Mouse (Mus musculus) megakaryocyte progenitor cell, adult 5-6 weeks (primary cell): ENCODE measurements around the gene Itga1. TPM values are rescaled to one million over a fixed set of nuclear protein-coding genes. Genes with fewer than 3 reads are reported as not detected.
A peak's percentile ranks its signal among the peaks of the same experiment; 100 is the strongest.

ENCODE experiments used
- ATAC-seq: replicated peaks from 2 replicates; pipeline ENCODE4 v1.8.0; 2016; ENCODE audit warnings: mild to moderate bottlenecking, moderate TSS enrichment, inconsistent platforms; ENCODE audit not compliant: poor library complexity
- total RNA-seq, 2 experiments: library from RNA; stranded (forward) in 1 of 2; stranded (reverse) in 1 of 2; fragments of 157-497, 149-512 nt in 1 of 2; fragments of 200-1000 nt in 1 of 2; gene quantifications; 2 replicates each; pipeline versions ENCODE4 v1.2.3 to v1.2.4; 2015 to 2017

The Itga1 gene
- total RNA-seq, 2 experiments from 2014 or later = 8.8 to 12.3 TPM

DNA sequence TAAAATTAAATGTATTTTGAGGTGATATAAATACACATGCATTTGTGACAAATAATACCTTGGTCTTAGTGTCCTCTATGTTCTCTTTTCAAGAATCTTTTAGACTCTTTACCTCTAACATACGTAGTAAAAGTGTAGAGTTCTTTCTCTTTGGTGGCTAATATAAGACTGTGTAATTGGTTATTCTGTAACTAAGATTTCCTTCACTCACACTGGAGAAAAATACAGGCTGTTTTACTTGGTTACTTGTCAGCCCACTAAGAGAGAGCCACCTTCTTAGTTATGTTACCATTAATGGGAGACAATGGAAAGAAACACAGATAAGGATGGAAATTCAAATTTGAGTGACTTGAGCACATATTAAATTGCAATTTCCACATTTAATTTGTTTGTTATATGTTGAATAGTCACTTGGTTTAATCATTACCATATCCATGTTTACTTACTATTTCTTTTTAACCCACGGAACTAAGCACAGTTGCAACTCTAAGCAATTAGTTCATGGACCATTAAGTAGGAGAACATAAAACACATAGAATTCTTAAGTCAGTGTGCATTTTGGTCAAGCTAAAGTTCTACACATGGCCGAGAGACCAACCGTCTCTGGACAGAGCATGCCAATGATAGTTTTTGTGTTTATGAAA lies 34.3 kb downstream of the Itga1 start:
- no peak for ATAC-seq

DNA sequence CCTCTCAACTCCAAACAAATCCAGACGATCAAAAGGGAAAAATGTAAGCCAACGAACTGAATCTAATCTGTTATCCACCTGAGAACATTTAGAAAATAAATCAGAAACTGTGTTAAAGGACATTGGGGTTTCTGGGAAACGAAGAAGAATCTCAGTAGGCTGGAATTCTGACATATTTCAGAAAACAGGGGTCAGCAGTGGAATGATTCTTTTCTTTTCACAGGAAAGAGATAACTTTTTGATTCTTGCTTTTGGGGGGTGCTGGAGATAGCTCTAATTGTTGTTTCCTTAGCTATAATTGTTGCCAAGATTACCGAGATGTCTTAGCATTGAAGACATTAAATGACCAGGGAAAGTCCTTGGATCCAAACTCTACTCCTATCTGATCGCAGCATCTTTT lies 44.2 kb downstream of the Itga1 start:
- no peak for ATAC-seq

DNA sequence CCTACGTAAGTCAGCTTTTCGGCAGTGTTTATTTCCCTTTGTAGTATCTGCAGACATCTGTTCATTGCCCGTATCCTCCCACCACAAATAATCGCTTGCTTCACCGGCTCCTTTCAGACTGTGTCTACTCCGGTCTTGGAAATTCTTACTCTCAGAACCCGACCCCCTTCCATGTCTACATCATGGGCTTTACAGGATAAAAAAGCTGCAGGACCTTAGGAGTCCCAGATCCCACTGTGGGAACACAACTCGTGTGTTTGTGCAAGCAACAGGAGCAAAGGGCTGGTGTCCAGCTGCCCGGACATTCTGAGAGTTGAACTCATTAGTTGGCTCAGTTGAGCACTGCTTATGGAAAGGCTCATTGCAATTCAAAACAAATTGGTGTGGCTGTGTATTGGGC lies 47.0 kb downstream of the Itga1 start:
- ATAC-seq = no peak

DNA sequence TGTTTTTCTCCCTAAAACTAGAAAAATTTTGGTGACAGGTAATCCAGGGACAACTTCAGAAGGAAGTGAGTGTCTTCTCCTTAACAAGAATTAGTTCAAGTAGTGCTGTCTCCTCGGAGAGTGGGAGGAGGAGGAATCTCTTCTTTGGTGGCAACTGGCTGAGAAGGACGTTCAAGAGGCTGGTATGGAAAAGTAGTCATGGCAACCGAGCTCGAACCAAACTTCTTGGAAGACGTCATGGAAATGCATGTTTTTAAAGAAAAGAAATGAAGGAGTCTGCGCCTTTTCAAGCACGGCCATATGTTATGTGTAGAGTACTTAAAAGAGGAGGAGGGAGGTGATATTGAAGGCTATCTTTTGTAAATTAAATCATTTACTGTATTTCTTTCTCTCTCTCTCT lies 49.2 kb downstream of the Itga1 start:
- ATAC-seq = no peak

DNA sequence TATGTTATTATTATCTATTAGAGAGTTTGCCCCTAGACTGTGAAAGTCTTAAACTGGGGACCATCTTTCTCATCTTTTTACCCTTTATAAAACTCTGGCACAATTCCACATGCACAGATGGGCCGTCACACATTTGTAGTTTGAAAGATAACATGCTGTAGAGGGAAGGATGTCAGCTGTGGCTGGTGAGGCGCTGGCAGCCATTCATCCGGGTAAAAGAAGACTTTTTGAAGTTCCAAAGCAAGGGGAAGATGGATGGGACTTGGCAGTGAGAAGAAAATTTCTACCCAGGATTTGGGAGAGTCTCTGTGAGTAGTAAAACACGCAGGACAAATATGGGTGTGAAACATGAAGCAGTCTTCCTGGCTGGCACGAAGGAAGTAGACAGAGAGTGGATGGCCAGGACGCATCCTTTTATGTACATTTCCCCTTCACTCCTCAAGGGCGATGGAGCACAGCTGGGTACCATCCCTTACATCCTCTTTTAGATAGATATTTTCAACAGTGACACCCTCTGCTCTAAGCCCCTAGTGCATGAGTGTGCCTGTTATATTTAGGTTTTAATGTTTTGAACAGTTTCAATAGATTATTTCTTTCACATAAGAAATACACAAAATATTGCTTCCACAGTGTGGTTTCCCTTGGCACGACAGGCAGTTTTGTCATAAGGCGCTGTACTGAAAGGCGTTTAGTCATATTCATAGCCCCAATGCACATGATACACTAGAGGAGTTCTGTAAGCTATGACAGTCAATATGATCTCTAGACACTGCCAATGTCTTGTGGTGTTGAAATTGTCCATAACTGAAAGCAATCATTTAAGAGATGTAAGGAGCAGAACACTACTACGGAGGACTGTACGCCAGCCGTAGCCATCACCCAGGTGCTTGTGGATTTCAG lies 50.9 kb downstream of the Itga1 start:
- no peak for ATAC-seq

DNA sequence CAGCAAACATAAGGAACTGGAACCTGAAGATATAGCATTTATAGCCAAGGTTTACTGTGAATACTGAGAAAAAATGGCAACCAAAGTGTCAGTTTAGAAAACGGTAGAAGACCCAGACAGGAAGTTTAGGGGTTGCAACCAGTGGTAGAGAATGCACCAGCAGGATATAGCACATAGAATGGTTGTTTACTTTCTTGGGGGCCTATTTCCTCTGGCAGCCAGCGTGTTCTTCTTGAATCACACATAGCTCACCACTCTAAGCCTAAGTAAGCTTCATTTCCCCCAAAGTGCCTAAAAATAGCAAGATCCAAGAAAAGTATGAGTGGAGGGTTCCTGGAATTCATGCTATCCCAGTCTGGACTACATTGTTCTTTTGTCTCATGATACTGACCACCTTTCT lies 59.1 kb downstream of the Itga1 start:
- no peak for ATAC-seq

DNA sequence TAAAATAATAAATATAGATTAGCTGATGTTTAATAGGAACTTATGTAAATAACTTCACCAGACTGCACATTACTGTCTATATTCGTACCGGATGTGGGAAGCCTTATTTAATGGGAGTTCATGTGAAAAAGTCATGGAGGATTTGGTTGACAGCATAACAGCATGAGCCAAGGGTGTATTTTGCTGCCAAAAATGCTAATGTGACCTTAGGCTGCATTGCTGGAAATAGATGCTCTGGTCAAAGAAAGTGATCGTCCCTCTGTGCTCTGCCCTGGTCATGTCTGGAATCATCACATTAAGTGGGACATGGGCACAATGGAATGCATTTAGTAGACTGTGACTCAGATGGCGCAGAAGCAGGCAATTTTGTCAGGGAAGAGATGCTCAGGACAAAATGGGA lies 64.5 kb downstream of the Itga1 start:
- no peak for ATAC-seq

DNA sequence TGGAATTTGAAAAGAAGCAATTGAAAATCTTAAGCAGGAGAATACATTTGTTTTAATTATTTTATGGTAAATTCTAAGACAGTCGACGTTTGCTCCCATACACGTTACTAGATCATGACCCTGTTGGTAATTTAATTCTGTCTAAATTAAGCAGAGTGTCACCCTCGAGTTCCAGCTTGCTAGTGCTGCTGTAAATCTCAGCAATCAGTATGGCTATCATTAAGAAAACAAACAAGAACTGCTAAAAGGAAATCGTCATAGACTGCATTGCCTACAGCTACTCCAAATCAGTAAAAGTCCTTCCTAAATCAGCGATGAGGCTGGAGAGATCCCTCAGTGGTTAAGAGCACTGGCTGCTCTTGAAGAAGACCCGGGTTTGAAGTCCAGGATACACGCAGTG lies 66.4 kb downstream of the Itga1 start:
- ATAC-seq = no peak

DNA sequence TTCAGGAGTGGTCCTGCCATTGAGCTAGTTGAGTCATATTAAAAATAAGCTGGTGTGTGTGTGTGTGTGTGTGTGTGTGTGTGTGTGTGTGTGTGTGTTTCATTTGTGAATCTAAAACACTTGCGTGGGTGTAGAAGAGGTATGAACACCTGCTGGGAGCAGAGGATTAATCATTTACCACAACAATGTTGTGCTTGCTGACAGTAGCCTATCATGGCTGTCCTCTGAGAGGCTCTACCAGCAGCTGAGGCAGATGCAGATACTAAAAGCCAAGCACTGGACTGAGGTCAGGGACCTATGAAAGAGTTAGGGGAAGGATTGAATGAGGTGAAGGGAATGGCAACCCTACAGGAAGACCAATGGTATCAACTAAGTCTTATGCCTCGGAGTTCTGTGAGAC lies 68.6 kb downstream of the Itga1 start:
- no peak for ATAC-seq

DNA sequence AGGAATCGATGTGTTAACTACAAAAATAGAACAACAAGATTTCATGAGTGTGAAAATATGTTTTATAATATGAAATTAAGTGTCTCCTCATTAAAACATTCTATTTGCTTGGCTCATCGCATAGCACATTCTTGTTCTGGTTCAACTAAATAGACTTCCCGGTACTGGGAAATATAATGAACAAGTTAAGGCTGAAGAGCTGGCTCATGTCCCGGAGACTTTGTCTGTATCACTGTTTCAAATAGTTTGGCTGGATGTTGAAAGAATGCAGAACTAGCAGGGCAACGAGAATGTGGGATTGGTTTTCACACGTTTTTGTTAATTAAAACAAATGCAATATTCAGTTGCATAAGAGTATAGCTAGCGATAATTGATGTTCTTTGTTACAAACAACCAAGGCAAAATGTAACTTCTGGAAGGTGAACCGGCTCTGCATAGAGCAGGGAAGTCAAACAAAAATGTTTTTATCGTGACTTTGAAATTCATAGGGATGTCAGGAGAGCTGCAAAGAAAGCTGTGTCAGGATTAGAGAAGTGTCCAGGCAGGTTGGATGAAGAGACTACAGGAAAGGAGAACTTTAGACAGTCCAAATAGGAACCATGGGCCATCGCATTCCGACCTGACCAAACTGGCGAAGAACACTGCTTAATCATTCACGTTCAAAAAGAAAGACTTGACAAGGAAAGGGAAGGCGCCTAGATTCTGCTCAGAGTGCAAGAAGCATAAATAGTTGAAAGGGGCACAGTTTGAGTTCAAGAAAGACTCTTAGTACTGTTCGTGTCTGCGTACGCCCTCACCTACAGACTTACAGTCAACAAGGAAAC lies 70.4 kb downstream of the Itga1 start:
- ATAC-seq = no peak

DNA sequence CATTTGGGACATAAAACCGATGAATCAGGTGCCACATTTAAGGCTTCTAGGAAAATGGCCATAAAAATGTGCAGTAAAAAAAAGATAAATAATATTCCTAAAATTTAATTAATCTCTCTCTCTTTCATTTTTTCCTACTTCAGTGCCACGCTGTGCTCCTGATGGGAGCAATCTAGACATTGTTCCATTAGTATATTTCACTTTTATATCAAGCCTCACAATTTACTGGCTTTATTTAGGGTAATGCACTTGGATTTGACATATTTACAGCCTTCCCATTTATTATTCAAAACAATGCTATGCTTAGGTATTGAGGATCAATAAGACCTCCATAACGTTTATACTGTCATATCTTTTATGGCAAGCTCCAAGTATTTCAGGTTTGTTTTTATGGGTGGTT lies 76.4 kb downstream of the Itga1 start:
- ATAC-seq = no peak

DNA sequence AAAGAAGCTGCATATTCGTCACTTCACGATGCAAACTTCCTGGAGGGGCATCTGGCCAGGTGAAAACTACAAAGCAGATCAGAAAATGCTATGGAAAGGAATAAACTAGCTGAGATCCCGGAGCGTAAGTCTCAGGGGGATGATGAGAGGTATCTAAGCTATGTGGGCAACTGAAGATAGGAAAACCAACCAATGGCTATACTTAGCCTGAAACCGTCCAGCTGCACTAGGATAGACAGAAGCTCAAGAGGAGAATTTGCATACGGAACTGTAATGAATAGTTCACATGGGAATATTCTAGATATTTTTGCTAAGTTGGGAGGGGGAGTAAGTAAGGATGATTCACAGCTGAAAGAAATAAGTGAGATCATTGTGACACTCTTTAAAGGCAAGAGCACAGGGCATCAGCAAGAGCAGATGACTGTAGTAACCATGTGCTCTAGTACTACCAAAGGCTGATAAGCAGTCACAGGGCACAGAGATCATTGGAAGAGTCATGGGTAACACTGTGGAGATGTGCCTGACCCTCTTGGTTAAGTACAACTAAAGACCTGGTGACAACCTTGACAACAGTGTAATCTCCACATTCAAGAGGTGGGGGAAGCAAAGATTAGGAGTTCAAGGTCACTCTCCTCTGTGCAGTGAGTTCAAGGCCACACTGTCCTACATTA lies 79.5 kb downstream of the Itga1 start:
- no peak for ATAC-seq

DNA sequence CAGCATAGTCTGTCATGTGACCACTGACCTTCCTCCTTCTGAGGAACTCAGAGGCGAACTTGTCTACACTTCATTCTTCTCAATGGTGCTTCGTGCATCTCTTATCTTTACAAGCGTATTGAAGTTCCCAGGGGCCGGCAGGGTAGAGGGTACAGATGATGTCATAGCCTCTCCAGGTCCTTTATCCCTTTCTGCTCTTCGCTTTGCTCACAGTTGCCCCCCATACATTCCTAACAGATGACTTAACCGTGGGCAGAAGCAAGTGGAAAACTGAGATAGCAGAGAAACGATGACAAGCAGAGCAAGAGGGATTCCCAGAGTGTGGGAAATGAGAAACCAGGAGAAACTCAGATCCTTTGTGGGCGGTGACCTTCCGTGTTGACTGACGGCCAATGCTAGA lies 80.4 kb downstream of the Itga1 start:
- ATAC-seq = no peak

DNA sequence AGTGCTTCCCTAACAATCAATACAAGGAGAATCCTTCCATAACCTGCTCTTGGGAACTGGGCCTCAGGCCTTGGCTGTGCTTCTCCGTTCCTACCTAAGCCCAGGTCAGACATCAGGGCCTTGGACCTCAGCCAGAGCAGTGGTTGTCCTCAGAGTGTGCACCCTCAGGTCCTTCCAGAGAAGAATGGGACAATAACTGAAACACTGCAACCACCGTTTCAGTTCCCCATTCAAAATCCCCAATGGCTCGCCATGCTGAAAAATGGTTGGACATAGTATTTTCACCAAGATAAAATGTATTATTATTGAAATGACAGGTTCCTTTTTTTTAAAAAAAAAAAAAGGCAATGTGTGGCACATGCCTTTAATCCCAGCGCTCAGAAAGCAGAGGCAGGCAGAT lies 81.0 kb downstream of the Itga1 start:
- peak; percentile 64 for ATAC-seq

DNA sequence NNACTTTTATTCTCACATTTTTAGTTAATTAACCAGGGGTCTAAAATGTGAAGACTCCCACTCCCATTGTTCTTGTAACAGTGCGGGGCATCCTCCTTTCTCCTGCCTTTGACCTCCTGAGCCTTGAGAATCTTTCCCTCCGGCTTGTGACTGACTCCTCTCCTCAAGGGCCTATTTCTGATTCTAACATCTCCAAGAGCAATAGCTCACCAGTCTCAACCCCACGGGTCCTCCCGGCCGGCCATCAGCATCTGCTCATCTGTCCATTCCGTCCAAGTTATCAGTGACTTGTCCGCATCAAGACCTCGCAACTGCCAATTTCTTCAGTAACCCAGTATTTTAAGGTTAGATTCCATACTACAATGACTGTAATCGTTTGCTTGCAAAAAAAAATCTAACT lies 84.2 kb downstream of the Itga1 start:
- no peak for ATAC-seq

DNA sequence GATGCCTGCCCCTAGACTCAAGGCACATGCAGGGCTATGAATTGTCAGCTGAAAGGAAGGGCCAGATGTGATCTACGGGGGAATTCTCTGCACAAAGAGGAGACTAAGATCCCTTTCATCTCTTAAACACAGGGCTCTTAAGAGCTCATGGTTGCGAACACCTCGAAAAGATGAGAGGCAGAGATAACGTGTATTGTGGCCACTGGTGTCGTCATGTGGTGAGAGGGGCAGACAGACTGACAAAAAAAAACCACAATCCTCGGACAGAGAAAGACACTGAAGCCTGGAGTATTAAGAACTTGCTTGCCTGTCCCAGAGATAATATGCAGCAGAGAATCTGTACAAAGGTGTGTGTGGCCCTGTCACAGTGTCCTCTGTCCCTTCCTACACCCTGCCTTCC lies 90.2 kb downstream of the Itga1 start:
- peak; percentile 50 for ATAC-seq

DNA sequence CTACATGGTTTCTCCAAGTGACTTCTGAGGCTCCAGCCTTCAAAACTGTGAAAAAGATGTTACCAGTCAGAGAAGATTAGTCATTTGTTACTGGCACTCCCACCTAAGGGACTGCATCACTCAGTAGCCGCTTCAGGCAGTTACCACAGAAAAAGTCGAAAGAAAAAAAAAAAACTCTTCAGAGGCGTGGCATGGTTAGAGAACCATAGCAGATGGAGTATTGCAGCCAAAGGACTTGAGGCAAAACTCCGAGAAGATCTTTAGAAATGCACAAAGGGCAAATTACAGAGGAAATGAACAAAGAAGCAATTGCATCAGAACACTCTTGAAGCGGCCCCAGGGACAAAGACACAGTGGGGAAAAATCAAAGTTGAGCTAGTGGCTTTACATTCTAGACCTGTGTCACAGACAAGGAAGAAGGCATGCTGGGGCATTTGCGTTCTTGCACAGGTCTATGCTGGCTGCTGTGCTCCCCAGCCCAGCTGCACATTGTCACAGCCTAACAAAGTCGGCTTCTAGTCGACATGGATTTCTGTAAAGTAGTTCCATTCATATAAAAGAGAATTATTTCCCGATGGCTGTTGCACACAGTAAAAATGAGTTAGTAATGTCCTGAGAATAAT lies 95.4 kb downstream of the Itga1 start:
- peak; percentile 39 for ATAC-seq

DNA sequence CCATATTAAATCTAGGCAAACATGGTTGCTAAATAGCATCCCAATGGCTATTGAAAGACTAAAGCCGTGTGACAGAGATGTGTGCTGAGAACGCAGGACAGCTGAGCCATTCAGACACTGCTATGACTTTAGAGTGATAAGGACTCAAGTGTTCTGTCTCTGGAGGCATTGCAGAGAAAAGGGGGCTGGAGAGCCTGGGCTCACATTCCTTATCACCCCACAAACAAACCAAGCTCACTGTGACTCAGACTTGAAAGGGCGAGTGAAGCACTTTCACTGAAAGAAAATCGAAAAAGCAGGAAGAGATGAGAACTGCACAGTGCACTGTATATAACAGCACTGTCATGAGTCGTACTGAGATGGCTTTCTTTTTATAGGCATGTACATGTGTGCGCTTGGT lies 96.4 kb downstream of the Itga1 start:
- ATAC-seq = no peak

DNA sequence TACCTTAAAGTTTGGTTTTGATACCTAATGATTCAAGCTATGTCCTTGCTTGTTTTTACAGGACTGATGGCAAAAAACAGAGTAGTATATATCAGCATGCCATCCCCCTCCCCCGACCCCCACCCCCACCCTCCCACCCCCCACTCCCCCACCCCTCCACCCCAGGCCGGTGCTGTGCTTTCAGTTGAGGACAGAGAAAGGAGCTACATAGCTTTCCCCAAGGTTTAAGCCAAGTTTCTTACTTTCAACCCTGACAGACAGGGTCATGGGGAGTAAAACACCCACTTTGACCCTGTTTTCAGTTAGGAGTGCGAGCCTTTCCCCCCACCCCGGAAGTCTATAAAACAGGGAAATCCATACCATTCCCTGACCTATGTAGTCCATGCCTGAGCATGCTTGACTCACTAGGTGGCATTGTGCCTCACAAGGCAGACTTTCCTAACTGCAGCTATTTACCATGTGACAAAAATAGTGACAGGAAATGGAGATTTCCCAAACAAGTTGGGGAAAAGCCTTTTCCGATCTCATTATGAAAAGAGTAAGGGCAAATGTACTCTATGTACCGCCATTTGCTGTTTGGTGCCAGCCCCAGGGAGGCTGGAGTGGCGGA lies 98.2 kb downstream of the Itga1 start:
- ATAC-seq = no peak

DNA sequence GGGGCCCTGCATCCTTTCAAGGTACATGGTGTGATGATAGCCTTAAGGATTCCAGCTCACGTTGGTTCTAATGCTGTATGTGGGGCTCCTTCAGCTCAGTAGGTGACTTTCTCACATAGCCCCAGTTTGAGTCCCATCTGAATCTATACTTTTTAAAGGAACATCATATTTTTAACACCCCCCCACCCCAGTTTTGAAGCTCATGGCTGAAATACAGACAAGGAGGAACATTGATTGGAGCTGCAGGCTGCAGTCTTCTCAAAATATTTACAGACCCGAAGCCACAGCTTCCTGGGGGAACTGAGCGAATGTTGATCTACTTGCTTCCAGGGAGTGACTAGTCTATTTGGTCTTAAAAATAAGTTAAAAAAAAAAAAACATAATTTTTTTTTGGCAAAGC lies 98.9 kb downstream of the Itga1 start:
- ATAC-seq = no peak
